Mouse (Mus musculus): ENCODE results near the gene Eif5a. TPM values are rescaled to one million over a fixed set of nuclear protein-coding genes. Genes with fewer than 3 reads are reported as not detected.

Eif5a gene
- total and polyA plus RNA-seq, 2 experiments from 2014 or later, result 491 to 1,160 TPM

GRCm38 (mm10) chr11:69937834-69938233 is 16.1 kb upstream of the Eif5a start:
- no peak for ATAC-seq
- WGBS, result 71% methylated on average over 5 of the region's 5 CpGs
- no peak overlapping the region for H3K9ac ChIP-seq (replicated peaks; ENCODE audit: low read length)
- H3K4me3 ChIP-seq (ENCODE audit: low read length), result no peak overlapping the region
- no peaks in the 10 kb centered on the region for H3K36me3 ChIP-seq (ENCODE audit: insufficient read depth, low read length)
- no peak overlapping the region for H3K27ac ChIP-seq
- DNase-seq (ENCODE audit: low spot score), result no peak
- no peaks in the 10 kb centered on the region for H3K9me3 ChIP-seq (ENCODE audit: low read length)
- H3K27me3 ChIP-seq (ENCODE audit: insufficient read depth, low read length), result peaks cover 6% of the 10 kb centered on the region; the same call in 1 of the 2 replicates
- no peak for TF ChIP-seq CTCF (IDR thresholded peaks at IDR 0.05; ENCODE audit: low read depth)
- H3K4me1 ChIP-seq (ENCODE audit: insufficient read depth, low read length), result peaks cover 16% of the 10 kb centered on the region; the same call in 1 of the 2 replicates
- no peak overlapping the region for H3K4me2 ChIP-seq (ENCODE audit: low read depth, low read length)

GRCm38 (mm10) chr11:69937385-69937784 is 15.6 kb upstream of the Eif5a start:
- Histone ChIP-seq H3K4me2 (ENCODE audit: low read depth, low read length) (no peak overlapping the region), H3K4me1 (ENCODE audit: insufficient read depth, low read length) (peaks cover 16% of the 10 kb centered on the region; the same call in 1 of the 2 replicates), H3K36me3 (ENCODE audit: insufficient read depth, low read length) (no peaks in the 10 kb centered on the region), H3K4me3 (ENCODE audit: low read length) (no peak overlapping the region), H3K27ac (no peak overlapping the region), H3K9ac (replicated peaks; ENCODE audit: low read length) (no peak overlapping the region), H3K27me3 (ENCODE audit: insufficient read depth, low read length) (peaks cover 6% of the 10 kb centered on the region; the same call in 1 of the 2 replicates), H3K9me3 (ENCODE audit: low read length) (no peaks in the 10 kb centered on the region)
- no peak for ATAC-seq
- WGBS, result 44% methylated on average over 3 of the region's 4 CpGs
- DNase-seq (ENCODE audit: low spot score), result no peak
- no peak for TF ChIP-seq CTCF (IDR thresholded peaks at IDR 0.05; ENCODE audit: low read depth)

- WGBS, result 31% methylated on average over 9 of the region's 9 CpGs
- Histone ChIP-seq H3K4me2 (ENCODE audit: low read depth, low read length) (peak overlapping the region; percentile 89), H3K27ac (no peak overlapping the region), H3K9ac (replicated peaks; ENCODE audit: low read length) (no peak overlapping the region), H3K27me3 (ENCODE audit: insufficient read depth, low read length) (peaks cover 6% of the 10 kb centered on the region; the same call in 1 of the 2 replicates), H3K4me1 (ENCODE audit: insufficient read depth, low read length) (peaks cover 16% of the 10 kb centered on the region; the same call in 1 of the 2 replicates), H3K36me3 (ENCODE audit: insufficient read depth, low read length) (no peaks in the 10 kb centered on the region), H3K9me3 (ENCODE audit: low read length) (no peaks in the 10 kb centered on the region), H3K4me3 (ENCODE audit: low read length) (peak overlapping the region; percentile 51; the same call in 1 of the 2 replicates)
- DNase-seq (ENCODE audit: low spot score), result no peak
- TF ChIP-seq CTCF (IDR thresholded peaks at IDR 0.05; ENCODE audit: low read depth), result no peak
- no peak for ATAC-seq
These were observed 15.1 kb upstream of the Eif5a start for GRCm38 (mm10) chr11:69936714-69937347.

- H3K9me3 ChIP-seq (ENCODE audit: low read length), result no peaks in the 10 kb centered on the region
- H3K4me1 ChIP-seq (ENCODE audit: insufficient read depth, low read length), result peaks cover 16% of the 10 kb centered on the region; the same call in 1 of the 2 replicates
- H3K27me3 ChIP-seq (ENCODE audit: insufficient read depth, low read length), result peaks cover 6% of the 10 kb centered on the region; the same call in 1 of the 2 replicates
- peak overlapping the region; percentile 58 for H3K9ac ChIP-seq (replicated peaks; ENCODE audit: low read length)
- no peaks in the 10 kb centered on the region for H3K36me3 ChIP-seq (ENCODE audit: insufficient read depth, low read length)
- peak overlapping the region; percentile 51 for H3K4me3 ChIP-seq (ENCODE audit: low read length)
- ATAC-seq, result no peak
- TF ChIP-seq CTCF (IDR thresholded peaks at IDR 0.05; ENCODE audit: low read depth), result no peak
- H3K4me2 ChIP-seq (ENCODE audit: low read depth, low read length), result peak overlapping the region; percentile 89
- DNase-seq (ENCODE audit: low spot score), result no peak
- no peak overlapping the region; the same call in 1 of the 2 replicates for H3K27ac ChIP-seq
- 2% methylated on average over 30 of the region's 30 CpGs for WGBS
These were observed 14.4 kb upstream of the Eif5a start for GRCm38 (mm10) chr11:69936156-69936555.

GRCm38 (mm10) chr11:69935137-69935879 is 13.6 kb upstream of the Eif5a start, which contains the start of gene Ybx2:
TSS of gene Ybx2 (plus strand) at chr11:69935796.
- TF ChIP-seq CTCF (IDR thresholded peaks at IDR 0.05; ENCODE audit: low read depth), result 0 out of 2 replicates have a peak, but pooled peaks have one; percentile 29
- no peaks in the 10 kb centered on the region for H3K9me3 ChIP-seq (ENCODE audit: low read length)
- 1% methylated on average over 61 of the region's 62 CpGs for WGBS
- H3K27me3 ChIP-seq (ENCODE audit: insufficient read depth, low read length), result peaks cover 6% of the 10 kb centered on the region; the same call in 1 of the 2 replicates
- peaks cover 16% of the 10 kb centered on the region; the same call in 1 of the 2 replicates for H3K4me1 ChIP-seq (ENCODE audit: insufficient read depth, low read length)
- DNase-seq (ENCODE audit: low spot score) (peak; percentile 95), ATAC-seq (peak; percentile 93)
- H3K4me3 ChIP-seq (ENCODE audit: low read length), result peak within 1 kb of the TSS; percentile 51
- H3K27ac ChIP-seq, result peak within 1 kb of the TSS; percentile 26; the same call in 1 of the 2 replicates
- H3K36me3 ChIP-seq (ENCODE audit: insufficient read depth, low read length), result no peaks in the 10 kb centered on the region
- H3K4me2 ChIP-seq (ENCODE audit: low read depth, low read length), result peak within 1 kb of the TSS; percentile 89
- peak within 1 kb of the TSS; percentile 58 for H3K9ac ChIP-seq (replicated peaks; ENCODE audit: low read length)

GRCm38 (mm10) chr11:69934681-69935080 is 12.9 kb upstream of the Eif5a start:
- Histone ChIP-seq H3K4me3 (ENCODE audit: low read length) (no peak overlapping the region), H3K36me3 (ENCODE audit: insufficient read depth, low read length) (no peaks in the 10 kb centered on the region), H3K4me2 (ENCODE audit: low read depth, low read length) (peak overlapping the region; percentile 29; the same call in 1 of the 2 replicates), H3K9me3 (ENCODE audit: low read length) (no peaks in the 10 kb centered on the region), H3K9ac (replicated peaks; ENCODE audit: low read length) (no peak overlapping the region), H3K27ac (no peak overlapping the region), H3K27me3 (ENCODE audit: insufficient read depth, low read length) (peaks cover 6% of the 10 kb centered on the region; the same call in 1 of the 2 replicates), H3K4me1 (ENCODE audit: insufficient read depth, low read length) (peaks cover 16% of the 10 kb centered on the region; the same call in 1 of the 2 replicates)
- no peak for TF ChIP-seq CTCF (IDR thresholded peaks at IDR 0.05; ENCODE audit: low read depth)
- ATAC-seq (no peak), DNase-seq (ENCODE audit: low spot score) (no peak)
- 20% methylated on average over 6 of the region's 6 CpGs for WGBS

Measured in hindbrain, postnatal 0 days (tissue).